Mouse (Mus musculus) thymus, adult 2 months (tissue): ENCODE measurements around the gene Pum1.

Experiments
- CTCF ChIP-seq: fragments of 200-500 bp; IDR thresholded peaks from 2 replicates; pipeline ENCODE4 v1.5.1; 2012; ENCODE audit warnings: mild to moderate bottlenecking, control low read depth, low read length, moderate library complexity, borderline replicate concordance; ENCODE audit not compliant: control insufficient read depth, poor library complexity, insufficient read depth; ENCODE audit errors: extremely low read depth
- POLR2A ChIP-seq: fragments of 200-500 bp; IDR thresholded peaks from 2 replicates; pipeline ENCODE4 v1.6.1; 2012; ENCODE audit warnings: mild to moderate bottlenecking, low read length, control low read depth, moderate library complexity; ENCODE audit not compliant: control insufficient read depth, poor library complexity, insufficient read depth; ENCODE audit errors: extremely low read depth

- TF ChIP-seq POLR2A: no peak
- TF ChIP-seq CTCF: no peak
Measured at GRCm38 (mm10) chr4:130630232-130630847, 32.8 kb upstream of the Pum1 start.
